Mouse (Mus musculus): ENCODE results near the gene Pmch.

- no peak for TF ChIP-seq CTCF (IDR thresholded peaks at IDR 0.05; ENCODE audit: low read depth, low read length)
- TF ChIP-seq EP300 (IDR thresholded peaks at IDR 0.05; ENCODE audit: insufficient read depth, low read depth, low read length) = no peak
Observed at GRCm38 (mm10) chr10:88054233-88054985, 36.5 kb upstream of the Pmch start.

All from ES-Bruce4 (cell line).